Mouse (Mus musculus) stomach, embryonic 16.5 days (tissue): ENCODE results near the gene Dupd1. TPM values are rescaled to one million over a fixed set of nuclear protein-coding genes. Genes with fewer than 3 reads are reported as not detected.

Experiments used
- ATAC-seq: fragments of 200-750 bp; cut with Nextera tagmentation; 2 replicates; pipeline ENCODE4 v1.8.0; 2017; ENCODE audit warnings: moderate number of reproducible peaks, moderate TSS enrichment; ENCODE audit not compliant: insufficient read depth, low FRiP score
- H3K27ac ChIP-seq: fragments of 300-500 bp; sonication (generic); 2 replicates; pipeline ENCODE4 v1.5.1; 2014; ENCODE audit warnings: low read length
- H3K27me3 ChIP-seq: fragments of 300-500 bp; sonication (generic); 2 replicates; pipeline ENCODE4 v1.6.1; 2014; ENCODE audit warnings: low read length, control low read depth, mixed read lengths; ENCODE audit not compliant: control insufficient read depth, insufficient read depth
- H3K36me3 ChIP-seq: fragments of 300-500 bp; sonication (generic); 2 replicates; pipeline ENCODE4 v1.6.1; 2014; ENCODE audit warnings: low read length; ENCODE audit not compliant: control insufficient read depth, insufficient read depth
- H3K4me1 ChIP-seq: fragments of 300-500 bp; sonication (generic); 2 replicates; pipeline ENCODE4 v1.6.1; 2014; ENCODE audit warnings: low read length, control low read depth, mixed read lengths; ENCODE audit not compliant: control insufficient read depth, insufficient read depth
- H3K4me2 ChIP-seq: fragments of 300-500 bp; sonication (generic); 2 replicates; pipeline ENCODE4 v1.6.1; 2014; ENCODE audit warnings: low read depth, low read length, mixed read lengths
- H3K4me3 ChIP-seq: fragments of 300-500 bp; sonication (generic); replicated peaks from 2 replicates; pipeline ENCODE4 v1.5.1; 2014; ENCODE audit warnings: mild to moderate bottlenecking, low read length
- H3K9ac ChIP-seq: fragments of 300-500 bp; sonication (generic); 2 replicates; pipeline ENCODE4 v1.6.1; 2014; ENCODE audit warnings: low read length
- H3K9me3 ChIP-seq: fragments of 300-500 bp; sonication (generic); replicated peaks from 2 replicates; pipeline ENCODE4 v1.6.1; 2016; ENCODE audit warnings: low read length, control low read depth; ENCODE audit not compliant: control insufficient read depth
- WGBS: fragments of 180-500 bp; shearing (Covaris S2); extraction: QIAGEN DNeasy Blood & Tissue Kit; methylation state at CpG from one replicate; pipeline ENCODE4 v1.1.7; 2014; 5-methylcytosine and 5-hydroxymethylcytosine counted together
- polyA plus RNA-seq: library from polyadenylated mRNA; unstranded; fragments of >200 nt; fragmentation: Nextera tagmentation; extraction: Ambion mirVana; gene quantifications from 2 replicates; pipeline ENCODE4 v1.2.1, GENCODE M21; 2015

The Dupd1 gene
- polyA plus RNA-seq, 1 experiment from 2014 or later, result 0.81 TPM

- H3K27ac ChIP-seq, result no peak overlapping the region
- H3K36me3 ChIP-seq, result no peaks in the 10 kb centered on the region
- WGBS, result 67% methylated on average over 14 of the region's 14 CpGs
- H3K9ac ChIP-seq, result no peak overlapping the region
- no peak overlapping the region for H3K4me3 ChIP-seq
- H3K9me3 ChIP-seq, result no peaks in the 10 kb centered on the region
- no peaks in the 10 kb centered on the region for H3K27me3 ChIP-seq
- no peak overlapping the region for H3K4me2 ChIP-seq
- H3K4me1 ChIP-seq, result peaks cover 14% of the 10 kb centered on the region; the same call in 1 of the 2 replicates
- ATAC-seq, result no peak
Measured at GRCm38 (mm10) chr14:21747436-21748141, 33.2 kb upstream of the Dupd1 start.

DNA sequence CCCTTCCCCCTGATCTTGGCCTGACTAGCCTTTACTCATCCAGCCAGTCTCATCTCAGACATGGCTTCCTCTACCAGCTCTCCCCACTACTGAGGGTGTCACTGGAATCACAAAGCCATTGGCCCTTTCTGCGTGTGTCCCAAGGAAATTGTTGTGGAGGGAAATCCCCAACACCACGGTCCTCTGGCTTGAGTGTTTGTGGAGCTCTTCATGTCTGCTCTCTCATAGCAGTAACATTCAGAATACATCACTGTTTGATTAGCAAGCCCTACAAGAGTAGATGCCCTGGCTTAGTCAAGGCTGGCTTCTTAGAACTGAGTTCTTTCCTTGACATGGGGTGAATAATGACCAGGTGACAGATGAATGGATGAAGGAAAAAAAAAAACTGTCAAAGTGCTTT is 32.5 kb upstream of the Dupd1 start:
- H3K4me1 ChIP-seq, result peaks cover 6% of the 10 kb centered on the region; the same call in 1 of the 2 replicates
- H3K36me3 ChIP-seq, result no peaks in the 10 kb centered on the region
- no peak for ATAC-seq
- H3K4me3 ChIP-seq, result no peak overlapping the region
- 80% methylated on average over 2 of the region's 2 CpGs for WGBS
- no peaks in the 10 kb centered on the region for H3K27me3 ChIP-seq
- no peak overlapping the region for H3K9ac ChIP-seq
- no peaks in the 10 kb centered on the region for H3K9me3 ChIP-seq
- H3K4me2 ChIP-seq, result no peak overlapping the region
- no peak overlapping the region for H3K27ac ChIP-seq

DNA sequence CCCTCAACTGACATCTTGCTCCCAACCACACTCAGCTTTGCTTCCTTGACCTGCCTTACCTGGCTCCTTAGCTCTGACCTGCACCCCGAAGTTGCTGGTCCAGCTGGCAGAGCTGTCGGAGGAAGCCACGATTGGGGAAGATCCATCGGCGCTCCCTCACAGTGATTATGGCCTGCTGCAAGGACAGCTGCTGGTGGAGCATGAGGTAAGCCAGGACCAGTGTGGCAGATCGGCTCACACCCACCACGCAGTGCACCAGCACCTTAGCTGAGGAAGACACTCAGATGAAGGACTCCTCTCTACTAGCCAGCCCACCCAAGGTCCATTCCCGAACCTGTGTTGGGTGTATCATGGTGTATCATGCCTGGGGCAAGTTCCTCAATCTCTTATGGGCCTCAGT is 31.9 kb upstream of the Dupd1 start:
- WGBS, result 86% methylated on average over 8 of the region's 8 CpGs

GRCm38 (mm10) chr14:21745149-21745548 is 30.8 kb upstream of the Dupd1 start:
- Histone ChIP-seq H3K9me3 (no peaks in the 10 kb centered on the region), H3K36me3 (no peaks in the 10 kb centered on the region), H3K27me3 (no peaks in the 10 kb centered on the region), H3K4me3 (no peak overlapping the region), H3K27ac (no peak overlapping the region), H3K9ac (no peak overlapping the region), H3K4me1 (0 out of 2 replicates have a peak, but pooled peaks cover 2% of the 10 kb centered on the region), H3K4me2 (no peak overlapping the region)
- no peak for ATAC-seq
- 74% methylated on average over 5 of the region's 5 CpGs for WGBS

More for the DNA sequence above, 31.9 kb upstream of the Dupd1 start:
- ATAC-seq, result no peak
- Histone ChIP-seq H3K9ac (no peak overlapping the region), H3K36me3 (no peaks in the 10 kb centered on the region), H3K4me1 (0 out of 2 replicates have a peak, but pooled peaks cover 2% of the 10 kb centered on the region), H3K4me3 (no peak overlapping the region), H3K27ac (no peak overlapping the region), H3K27me3 (no peaks in the 10 kb centered on the region), H3K4me2 (no peak overlapping the region), H3K9me3 (no peaks in the 10 kb centered on the region)

DNA sequence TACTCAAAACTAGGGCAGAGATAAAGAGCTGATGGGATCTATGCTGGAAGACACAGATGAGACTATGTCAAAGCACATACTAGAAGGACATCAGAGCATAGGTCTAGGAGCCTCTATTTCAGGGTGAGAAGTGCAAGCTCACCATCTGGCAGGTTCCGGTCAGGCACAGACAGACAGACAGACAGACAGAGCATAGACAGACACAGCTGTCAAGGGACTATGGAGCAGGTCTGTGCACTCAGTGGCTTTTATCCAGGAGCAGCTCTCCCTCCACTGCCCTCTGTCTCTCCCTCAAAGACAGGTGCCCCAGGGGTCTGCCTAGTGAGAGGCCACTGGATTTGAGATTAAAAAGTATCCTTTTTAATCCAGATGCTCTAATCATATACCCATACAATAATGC is 29.8 kb upstream of the Dupd1 start:
- Histone ChIP-seq H3K4me3 (no peak overlapping the region), H3K27me3 (no peaks in the 10 kb centered on the region), H3K9me3 (no peaks in the 10 kb centered on the region), H3K4me2 (no peak overlapping the region), H3K4me1 (no peaks in the 10 kb centered on the region), H3K9ac (no peak overlapping the region), H3K27ac (no peak overlapping the region), H3K36me3 (no peaks in the 10 kb centered on the region)
- ATAC-seq, result no peak
- 96% methylated on average over 1 of the region's 1 CpGs for WGBS

- Histone ChIP-seq H3K36me3 (no peaks in the 10 kb centered on the region), H3K9ac (no peak overlapping the region), H3K4me3 (no peak overlapping the region), H3K4me2 (no peak overlapping the region), H3K4me1 (no peaks in the 10 kb centered on the region), H3K27ac (no peak overlapping the region), H3K27me3 (no peaks in the 10 kb centered on the region), H3K9me3 (no peaks in the 10 kb centered on the region)
- 93% methylated on average over 4 of the region's 4 CpGs for WGBS
- no peak for ATAC-seq
Measured at GRCm38 (mm10) chr14:21742441-21742840, 28.1 kb upstream of the Dupd1 start.

- no peak overlapping the region for H3K4me2 ChIP-seq
- 16% methylated on average over 4 of the region's 4 CpGs for WGBS
- H3K9ac ChIP-seq, result no peak overlapping the region; the same call in 1 of the 2 replicates
- no peaks in the 10 kb centered on the region for H3K4me1 ChIP-seq
- H3K27ac ChIP-seq, result no peak overlapping the region
- H3K4me3 ChIP-seq, result no peak overlapping the region
- H3K9me3 ChIP-seq, result no peaks in the 10 kb centered on the region
- no peaks in the 10 kb centered on the region for H3K36me3 ChIP-seq
- no peaks in the 10 kb centered on the region for H3K27me3 ChIP-seq
- ATAC-seq, result peak; percentile 78
Measured at GRCm38 (mm10) chr14:21741786-21742185, 27.4 kb upstream of the Dupd1 start.

- WGBS, result 90% methylated on average over 3 of the region's 3 CpGs
- Histone ChIP-seq H3K9me3 (no peaks in the 10 kb centered on the region), H3K9ac (no peak overlapping the region; the same call in 1 of the 2 replicates), H3K27me3 (no peaks in the 10 kb centered on the region), H3K4me2 (no peak overlapping the region), H3K27ac (no peak overlapping the region), H3K4me3 (no peak overlapping the region), H3K4me1 (no peaks in the 10 kb centered on the region), H3K36me3 (no peaks in the 10 kb centered on the region)
- ATAC-seq, result no peak
Measured at GRCm38 (mm10) chr14:21741314-21741713, 26.9 kb upstream of the Dupd1 start.

DNA sequence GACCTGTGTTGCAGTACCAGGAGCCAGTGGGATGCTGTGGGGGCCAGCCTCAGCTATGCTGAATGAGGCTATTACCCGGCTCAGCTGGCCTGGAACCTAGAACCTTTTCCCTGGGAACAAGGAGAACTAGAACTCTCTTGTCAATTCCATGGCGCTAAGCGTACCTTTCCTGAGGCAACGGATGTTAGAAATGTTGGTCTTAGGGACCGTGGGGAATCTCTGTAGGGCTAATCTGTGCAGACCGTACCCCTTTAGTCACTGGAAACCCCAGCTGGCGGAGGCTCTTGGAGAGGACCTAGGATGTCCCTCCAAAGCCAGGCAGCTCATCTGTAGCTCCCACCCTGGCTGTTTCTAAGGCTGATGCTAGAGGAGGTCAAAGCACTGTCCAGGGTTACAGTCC is 26.0 kb upstream of the Dupd1 start:
- ATAC-seq, result no peak
- Histone ChIP-seq H3K9ac (no peak overlapping the region), H3K4me2 (no peak overlapping the region), H3K4me1 (no peaks in the 10 kb centered on the region), H3K27me3 (no peaks in the 10 kb centered on the region), H3K4me3 (no peak overlapping the region), H3K27ac (no peak overlapping the region), H3K36me3 (no peaks in the 10 kb centered on the region), H3K9me3 (no peaks in the 10 kb centered on the region)
- 92% methylated on average over 7 of the region's 7 CpGs for WGBS
